Mouse (Mus musculus) large intestine, adult 2 months (tissue): ENCODE measurements around the gene Polr2a. TPM values are rescaled to one million over a fixed set of nuclear protein-coding genes. Genes with fewer than 3 reads are reported as not detected.
"Not testable (repeated sequence)": the region's sequence is repeated elsewhere in the genome, so short reads cannot be mapped to it uniquely, and the experiment has no call there.

Experiments used
- DNase-seq: peaks from one replicate; pipeline ENCODE4 v3.0.0-alpha.2; 2012; ENCODE audit warnings: low read depth, low spot score
- WGBS: fragments of 180-500 bp; shearing (Covaris S2); methylation state at CpG from one replicate; pipeline ENCODE4 v1.1.7; 2018; 5-methylcytosine and 5-hydroxymethylcytosine counted together
- polyA plus RNA-seq: library from polyadenylated mRNA; depleted of rRNA; stranded (reverse); fragments of >200 nt; gene quantifications from 2 replicates; pipeline ENCODE4 v1.2.3, GENCODE M21; 2012

Gene Polr2a
- polyA plus RNA-seq, 1 experiment = 17.5 TPM

GRCm38 (mm10) chr11:69710470-69710869 is 48.0 kb downstream of the Polr2a start:
- WGBS = 83% methylated on average over 3 of the region's 3 CpGs
- no peak for DNase-seq

DNA sequence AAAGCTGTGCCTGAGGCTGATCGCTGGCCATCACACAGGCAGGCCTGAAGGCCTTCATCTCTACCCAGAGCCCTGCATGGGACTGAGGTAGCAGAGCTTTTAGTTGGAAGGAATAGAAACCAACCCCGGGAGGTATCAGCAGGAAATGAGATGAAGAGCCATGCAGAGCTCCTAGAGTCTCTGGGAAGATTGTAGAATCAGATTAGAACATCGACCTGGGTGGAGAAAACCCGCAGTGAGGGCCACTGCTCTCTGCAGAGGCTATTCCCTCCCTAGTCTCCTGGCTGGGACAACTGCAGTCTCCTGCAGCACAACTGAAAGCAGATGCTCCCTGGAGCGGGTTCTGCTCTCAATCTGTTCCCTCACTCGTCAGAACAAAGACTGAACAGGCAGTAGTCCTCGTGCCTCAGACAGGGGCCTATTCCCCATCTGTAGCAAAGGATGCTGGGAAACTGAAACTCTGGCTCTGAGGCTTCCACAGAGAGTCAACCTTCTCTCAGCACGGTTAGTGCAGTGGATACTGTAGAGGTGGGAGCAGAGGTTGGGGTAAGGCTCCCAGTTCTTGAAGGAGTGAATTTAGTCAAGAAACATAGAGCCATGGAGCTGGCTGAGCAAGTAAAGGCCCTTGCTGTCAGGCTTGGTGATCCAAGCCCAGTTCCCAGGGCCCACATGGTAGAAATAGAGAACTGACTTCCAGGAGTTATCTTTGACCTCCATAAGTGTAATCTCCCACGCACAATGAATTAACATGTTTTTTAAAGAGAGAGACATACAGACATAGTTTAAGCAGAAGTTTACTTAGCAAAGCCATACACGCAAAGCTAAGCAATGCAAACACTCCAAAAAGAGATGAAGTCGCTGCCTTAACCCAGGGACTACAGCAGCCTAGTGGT is 48.6 kb downstream of the Polr2a start:
- DNase-seq = no peak
- 68% methylated on average over 11 of the region's 11 CpGs for WGBS

DNA sequence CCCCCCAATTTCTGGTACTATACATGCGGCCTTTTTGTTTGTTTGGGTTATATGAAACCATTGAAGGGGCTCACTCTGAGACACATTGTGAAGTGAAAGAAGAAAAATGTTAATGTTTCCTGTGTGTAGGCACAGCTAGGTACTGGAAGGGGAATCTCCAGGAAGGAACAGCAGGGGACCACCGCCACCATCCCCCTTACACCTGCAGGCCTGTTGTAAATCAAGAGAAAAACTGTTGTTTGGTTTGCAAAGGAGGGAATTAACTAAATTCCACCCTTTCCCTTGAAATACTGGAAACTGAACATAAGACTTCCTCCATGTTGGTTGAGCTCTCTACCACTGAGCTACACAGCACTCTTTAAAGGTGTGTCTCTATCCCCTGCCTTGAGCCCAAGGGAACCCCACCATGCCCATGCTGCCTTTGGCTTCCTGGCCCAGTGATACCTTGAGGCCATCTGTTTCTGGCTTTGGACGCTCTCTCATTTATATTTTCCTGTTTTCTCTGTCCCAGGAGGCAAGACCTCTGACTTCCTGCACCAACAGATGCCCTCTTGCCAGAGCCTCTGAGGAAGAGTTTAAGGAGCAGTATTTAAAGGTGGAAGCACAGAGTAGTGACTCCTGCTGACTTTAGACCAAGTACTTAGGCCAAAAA is 49.7 kb downstream of the Polr2a start:
- WGBS = 91% methylated on average over 3 of the region's 3 CpGs
- no peak for DNase-seq

DNA sequence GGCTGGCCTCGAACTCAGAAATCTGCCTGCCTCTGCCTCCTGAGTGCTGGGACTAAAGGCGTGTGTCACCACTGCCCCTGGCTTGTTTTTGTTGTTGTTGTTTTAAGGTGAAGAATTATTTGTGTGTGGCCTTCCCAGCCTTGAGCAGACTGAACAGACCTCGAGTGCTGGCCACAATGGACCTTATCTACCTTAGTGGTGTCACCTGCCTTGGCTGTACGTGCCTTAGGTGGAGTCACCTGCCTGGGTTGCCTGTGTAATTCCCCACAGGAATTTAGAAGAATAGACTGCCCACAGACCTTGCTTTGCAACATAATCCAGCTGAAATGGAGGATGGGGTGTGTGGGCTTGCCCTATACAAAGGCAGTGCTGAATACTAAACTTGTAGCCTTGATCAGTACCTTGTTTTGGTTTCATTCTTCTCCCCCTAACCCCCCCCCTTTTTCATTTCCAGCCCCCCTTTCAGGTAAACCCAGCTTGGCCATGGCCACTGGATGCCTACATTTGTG is 50.5 kb downstream of the Polr2a start:
- 89% methylated on average over 4 of the region's 4 CpGs for WGBS
- no peak for DNase-seq

DNA sequence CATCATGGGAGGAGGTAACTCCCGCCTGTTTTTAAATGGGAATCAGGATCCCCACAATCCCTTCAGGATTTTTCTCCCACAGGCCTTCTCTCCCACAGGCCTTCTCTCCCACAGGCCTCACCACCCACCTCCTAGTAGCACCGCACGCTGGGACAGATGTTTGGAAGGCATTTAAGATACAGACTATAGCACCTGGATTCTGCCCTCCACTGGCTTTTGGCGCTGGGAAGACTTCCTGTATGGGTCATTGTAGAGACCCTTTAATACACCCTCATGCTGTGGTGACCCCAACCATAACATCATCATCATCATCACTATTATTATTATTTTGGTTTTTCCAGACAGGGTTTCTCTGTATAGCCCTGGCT is 51.0 kb downstream of the Polr2a start:
- 89% methylated on average over 4 of the region's 4 CpGs for WGBS
- no peak for DNase-seq

- DNase-seq = peak; percentile 38
- 43% methylated on average over 6 of the region's 6 CpGs for WGBS
Observed at GRCm38 (mm10) chr11:69706775-69707479, 51.5 kb downstream of the Polr2a start.

- 27% methylated on average over 2 of the region's 2 CpGs for WGBS
- DNase-seq = no peak
Observed at GRCm38 (mm10) chr11:69704613-69705010, 53.8 kb downstream of the Polr2a start.

GRCm38 (mm10) chr11:69703814-69704612 is 54.4 kb downstream of the Polr2a start:
- WGBS = 66% methylated on average over 8 of the region's 8 CpGs
- no peak for DNase-seq

DNA sequence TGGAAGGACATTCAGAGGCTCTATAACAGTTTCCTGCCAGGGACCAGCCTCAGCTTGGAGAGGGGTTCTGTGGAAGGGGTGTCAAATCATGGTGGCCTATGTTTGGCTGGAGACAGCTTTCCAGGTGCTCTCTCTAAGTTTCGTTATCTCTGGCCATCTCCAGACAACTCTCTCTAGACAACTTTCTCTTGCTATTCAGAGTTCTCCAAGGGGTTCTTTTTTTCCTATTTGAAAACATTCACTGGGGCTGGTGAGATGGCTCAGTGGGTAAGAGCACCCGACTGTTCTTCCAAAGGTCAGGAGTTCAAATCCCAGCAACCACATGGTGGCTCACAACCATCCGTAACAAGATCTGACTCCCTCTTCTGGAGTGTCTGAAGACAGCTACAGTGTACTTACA is 55.1 kb downstream of the Polr2a start:
- not testable (repeated sequence) for DNase-seq
- WGBS = 72% methylated on average over 3 of the region's 3 CpGs

DNA sequence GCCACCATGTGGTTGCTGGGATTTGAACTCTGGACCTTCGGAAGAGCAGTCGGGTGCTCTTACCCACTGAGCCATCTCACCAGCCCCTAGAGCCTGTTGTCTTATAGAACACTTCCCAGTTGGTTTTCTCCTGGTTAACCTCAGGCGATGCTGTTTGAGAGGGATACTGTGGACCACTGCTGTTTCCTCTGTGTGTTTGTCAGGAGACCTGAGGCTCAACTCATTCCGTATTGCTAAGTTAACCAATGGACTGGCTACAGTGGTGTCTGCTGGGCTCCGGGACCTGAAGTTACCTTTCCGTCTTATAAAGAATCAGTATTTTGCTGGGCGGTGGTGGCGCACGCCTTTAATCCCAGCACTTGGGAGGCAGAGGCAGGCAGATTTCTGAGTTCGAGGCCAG is 55.6 kb downstream of the Polr2a start:
- WGBS = 95% methylated on average over 10 of the region's 10 CpGs
- not testable (repeated sequence) for DNase-seq

- 50% methylated on average over 1 of the region's 1 CpGs for WGBS
- DNase-seq = no peak
Observed at GRCm38 (mm10) chr11:69699595-69699994, 58.8 kb downstream of the Polr2a start.

- DNase-seq = no peak
- 77% methylated on average over 5 of the region's 5 CpGs for WGBS
Observed at GRCm38 (mm10) chr11:69698574-69698973, 59.9 kb downstream of the Polr2a start.

DNA sequence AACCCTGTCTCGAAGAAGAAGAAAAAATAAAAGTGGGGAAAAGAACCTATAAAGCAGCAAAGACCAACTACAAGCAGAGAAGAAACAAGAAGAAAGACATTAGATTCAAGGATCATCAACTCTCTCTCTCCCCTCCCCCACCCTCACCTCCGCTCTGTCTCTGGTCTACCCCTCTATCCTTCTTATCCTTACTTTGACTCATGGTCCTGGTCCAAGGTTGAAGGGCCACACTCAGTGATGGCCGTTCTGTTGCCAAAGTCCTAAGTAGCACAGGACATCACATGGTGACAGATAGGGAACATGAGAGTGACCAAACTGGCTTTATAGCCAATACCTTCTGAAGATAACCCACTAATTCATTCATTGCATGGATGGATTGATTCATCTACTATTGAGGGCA is 61.0 kb downstream of the Polr2a start:
- 89% methylated on average over 3 of the region's 3 CpGs for WGBS
- no peak for DNase-seq

GRCm38 (mm10) chr11:69695361-69696181 is 62.9 kb downstream of the Polr2a start, which contains the start of the genes Tnfsf12 and Tnfsfm13:
Gene Tnfsf12, minus strand, starts transcription at chr11:69695849.
Gene Tnfsfm13, minus strand, starts transcription at chr11:69696098.
- 20% methylated on average over 41 of the region's 41 CpGs for WGBS
- DNase-seq = no peak

DNA sequence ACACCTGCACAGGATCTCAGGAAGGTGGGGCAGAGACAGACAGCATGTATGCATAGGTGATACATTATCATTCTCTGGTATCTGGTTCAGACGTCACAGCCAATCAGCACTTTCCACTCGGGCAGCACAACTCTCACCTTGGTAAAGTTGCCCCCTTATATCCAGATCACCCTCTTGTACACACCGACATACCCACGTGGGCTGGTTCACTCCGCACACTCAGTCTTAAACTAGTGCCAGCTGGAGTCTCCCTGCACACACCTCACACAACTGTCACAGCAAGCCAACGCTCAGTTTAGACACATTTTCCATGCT is 63.4 kb downstream of the Polr2a start:
- no peak for DNase-seq
- 37% methylated on average over 6 of the region's 6 CpGs for WGBS

DNA sequence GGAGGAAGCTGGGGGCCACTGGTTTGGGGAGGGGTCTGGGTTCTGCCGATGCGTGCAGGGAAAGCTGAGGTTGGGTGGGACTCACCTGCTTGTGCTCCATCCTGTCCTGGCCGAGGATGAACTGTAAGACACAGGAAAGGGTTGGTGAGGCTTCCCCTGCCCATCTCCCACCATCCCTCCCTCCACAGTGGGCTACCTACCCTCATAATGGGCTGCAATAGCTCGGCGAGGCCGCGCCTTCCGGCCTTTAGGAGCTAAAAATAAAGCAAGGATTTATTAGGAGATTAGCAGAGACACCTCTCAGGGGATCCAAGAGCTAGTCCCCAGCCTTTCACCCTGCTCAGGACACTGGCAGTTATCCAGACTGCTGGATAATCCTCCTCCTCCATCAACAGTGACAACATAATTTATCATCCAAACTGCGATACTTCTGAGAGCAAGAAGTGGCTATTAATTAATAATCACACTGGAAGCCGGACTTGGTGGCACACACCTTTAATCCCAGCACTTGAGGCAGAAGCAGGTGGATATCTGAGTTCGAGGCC is 64.9 kb downstream of the Polr2a start:
- 72% methylated on average over 11 of the region's 11 CpGs for WGBS
- DNase-seq = no peak

DNA sequence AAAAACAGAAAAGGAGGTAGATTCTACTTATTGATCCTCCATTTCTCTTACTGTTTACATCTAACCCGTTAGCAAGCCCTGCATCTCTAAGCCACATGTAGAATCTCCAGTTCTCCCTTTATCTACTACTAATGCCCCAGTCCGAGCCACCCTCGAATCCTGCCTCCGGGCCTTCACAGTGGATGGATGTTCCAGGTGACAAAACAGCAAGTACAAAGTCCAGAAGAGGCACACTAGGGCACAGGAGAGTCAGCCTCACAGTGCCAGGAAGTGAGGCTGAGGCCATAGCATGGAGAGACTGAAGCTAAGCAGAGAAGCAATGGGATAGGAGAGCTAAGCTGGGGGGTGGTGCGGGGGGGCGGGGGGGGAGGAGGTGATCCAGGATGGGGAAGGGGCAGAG is 65.6 kb downstream of the Polr2a start:
- DNase-seq = no peak
- WGBS = 34% methylated on average over 6 of the region's 6 CpGs

- DNase-seq = no peak
- 62% methylated on average over 9 of the region's 9 CpGs for WGBS
Observed at GRCm38 (mm10) chr11:69692196-69692811, 66.1 kb downstream of the Polr2a start.
